Mouse (Mus musculus) myocyte (in vitro differentiated cells): ENCODE data around the gene Ncan. TPM values are rescaled to one million over a fixed set of nuclear protein-coding genes. Genes with fewer than 3 reads are reported as not detected.
A peak's percentile ranks its signal among the peaks of the same experiment; 100 is the strongest.

Experiments used
- H3K27me3 ChIP-seq: one replicate; pipeline ENCODE4 v1.6.1; 2011; ENCODE audit not compliant: control insufficient read depth, insufficient read depth, insufficient read length
- H3K36me3 ChIP-seq: one replicate; pipeline ENCODE4 v1.6.1; 2011; ENCODE audit not compliant: control insufficient read depth, insufficient read depth
- H3K4me2 ChIP-seq: one replicate; pipeline ENCODE4 v1.6.1; 2011; ENCODE audit warnings: low read depth, control low read depth
- H3K4me3 ChIP-seq: one replicate; pipeline ENCODE4 v1.5.1; 2011; ENCODE audit warnings: mild to moderate bottlenecking, control low read depth, moderate library complexity
- H3K79me2 ChIP-seq: one replicate; pipeline ENCODE4 v1.6.1; 2011; ENCODE audit not compliant: control insufficient read depth, insufficient read depth
- H3ac ChIP-seq: one replicate; pipeline ENCODE4 v1.6.1; 2011; ENCODE audit not compliant: control insufficient read depth, insufficient read length
- CEBPB ChIP-seq: IDR thresholded peaks from 2 replicates; pipeline ENCODE4 v1.6.1; 2011; ENCODE audit warnings: mild to moderate bottlenecking, moderate library complexity; ENCODE audit not compliant: poor library complexity, insufficient read depth, severe bottlenecking
- E2F4 ChIP-seq: IDR thresholded peaks from one replicate; pipeline ENCODE4 v1.6.1; 2011; ENCODE audit warnings: mild to moderate bottlenecking, control low read depth, moderate library complexity; ENCODE audit not compliant: insufficient read depth
- MAX ChIP-seq: IDR thresholded peaks from one replicate; pipeline ENCODE4 v1.6.1; 2011; ENCODE audit warnings: low read depth, mild to moderate bottlenecking, control low read depth
- MYOD1 ChIP-seq, 3 experiments: IDR thresholded peaks; one replicate each; pipeline ENCODE4 v1.6.1; 2011; ENCODE audit warnings: control low read depth in 2 of 3, low read depth in 2 of 3, mild to moderate bottlenecking in 2 of 3, moderate library complexity in 1 of 3; ENCODE audit not compliant: insufficient read length in 2 of 3, control insufficient read depth in 1 of 3
- MYOG ChIP-seq, 3 experiments: IDR thresholded peaks; one replicate each; pipeline ENCODE4 v1.6.1; 2011; ENCODE audit warnings: control low read depth in 2 of 3, low read depth in 2 of 3, mild to moderate bottlenecking in 2 of 3; ENCODE audit not compliant: insufficient read length in 2 of 3, control insufficient read depth in 1 of 3, insufficient read depth in 1 of 3
- POLR2A ChIP-seq: IDR thresholded peaks from one replicate; pipeline ENCODE4 v1.6.1; 2011; ENCODE audit warnings: low read depth, mild to moderate bottlenecking, control low read depth, moderate library complexity; ENCODE audit not compliant: insufficient read length
- POLR2AphosphoS2 ChIP-seq: IDR thresholded peaks from one replicate; pipeline ENCODE4 v1.6.1; 2011; ENCODE audit warnings: low read depth, control low read depth; ENCODE audit not compliant: insufficient read length
- REST ChIP-seq: IDR thresholded peaks from one replicate; pipeline ENCODE4 v1.6.1; 2011; ENCODE audit warnings: mild to moderate bottlenecking, control low read depth, moderate library complexity; ENCODE audit not compliant: insufficient read depth, insufficient read length
- SRF ChIP-seq: IDR thresholded peaks from one replicate; pipeline ENCODE4 v1.6.1; 2011; ENCODE audit warnings: low read depth; ENCODE audit not compliant: control insufficient read depth, insufficient read length
- TCF12 ChIP-seq: IDR thresholded peaks from one replicate; pipeline ENCODE4 v1.6.1; 2011; ENCODE audit warnings: mild to moderate bottlenecking, control low read depth; ENCODE audit not compliant: poor library complexity, insufficient read depth, severe bottlenecking
- TCF3 ChIP-seq: IDR thresholded peaks from one replicate; pipeline ENCODE4 v1.6.1; 2011; ENCODE audit warnings: low read depth, control low read depth; ENCODE audit not compliant: insufficient read length
- USF1 ChIP-seq: IDR thresholded peaks from one replicate; pipeline ENCODE4 v1.6.1; 2011; ENCODE audit warnings: low read depth, mild to moderate bottlenecking, control low read depth, moderate library complexity
- polyA plus RNA-seq: library from polyadenylated mRNA; unstranded; fragments of >200 nt; fragmentation: generic; extraction: Trizol; gene quantifications from one replicate; pipeline ENCODE4 v1.2.1, GENCODE M21; 2012; ENCODE audit warnings: missing spikeins

The Ncan gene
- polyA plus RNA-seq, 1 experiment, result not detected

- Histone ChIP-seq H3K27me3 (peaks cover 18% of the 10 kb centered on the region), H3ac (no peak overlapping the region), H3K36me3 (no peaks in the 10 kb centered on the region), H3K79me2 (no peaks in the 10 kb centered on the region), H3K4me3 (no peak overlapping the region), H3K4me2 (peak overlapping the region; percentile 30)
- TF ChIP-seq CEBPB (no peak), MYOG (IDR thresholded peaks at IDR 0.05; ENCODE audit: control insufficient read depth in 1 of 3, insufficient read depth in 1 of 3, insufficient read length in 2 of 3, low read depth in 2 of 3) (no peak), POLR2AphosphoS2 (no peak), MAX (no peak), TCF12 (no peak), E2F4 (no peak), POLR2A (no peak), MYOD1 (IDR thresholded peaks at IDR 0.05; ENCODE audit: control insufficient read depth in 1 of 3, insufficient read length in 2 of 3, low read depth in 2 of 3) (no peak), TCF3 (no peak), REST (no peak), SRF (no peak), USF1 (no peak)
These were observed 27.9 kb downstream of the Ncan start for GRCm38 (mm10) chr8:70092786-70093185.

- H3ac ChIP-seq, result no peak overlapping the region
- H3K4me2 ChIP-seq, result no peak overlapping the region
- no peaks in the 10 kb centered on the region for H3K79me2 ChIP-seq
- H3K4me3 ChIP-seq, result no peak overlapping the region
- H3K27me3 ChIP-seq, result peaks cover 27% of the 10 kb centered on the region
- H3K36me3 ChIP-seq, result no peaks in the 10 kb centered on the region
- no peak for TF ChIP-seq CEBPB
- TF ChIP-seq SRF, result no peak
- no peak for TF ChIP-seq E2F4
- TF ChIP-seq REST, result no peak
- no peak for TF ChIP-seq POLR2A
- TF ChIP-seq TCF12, result no peak
- TF ChIP-seq POLR2AphosphoS2, result no peak
- no peak for TF ChIP-seq MYOG (IDR thresholded peaks at IDR 0.05; ENCODE audit: control insufficient read depth in 1 of 3, insufficient read depth in 1 of 3, insufficient read length in 2 of 3, low read depth in 2 of 3)
- no peak for TF ChIP-seq MAX
- TF ChIP-seq MYOD1 (IDR thresholded peaks at IDR 0.05; ENCODE audit: control insufficient read depth in 1 of 3, insufficient read length in 2 of 3, low read depth in 2 of 3), result no peak
- no peak for TF ChIP-seq USF1
- no peak for TF ChIP-seq TCF3
These were observed 31.2 kb downstream of the Ncan start for GRCm38 (mm10) chr8:70089296-70089960.

DNA sequence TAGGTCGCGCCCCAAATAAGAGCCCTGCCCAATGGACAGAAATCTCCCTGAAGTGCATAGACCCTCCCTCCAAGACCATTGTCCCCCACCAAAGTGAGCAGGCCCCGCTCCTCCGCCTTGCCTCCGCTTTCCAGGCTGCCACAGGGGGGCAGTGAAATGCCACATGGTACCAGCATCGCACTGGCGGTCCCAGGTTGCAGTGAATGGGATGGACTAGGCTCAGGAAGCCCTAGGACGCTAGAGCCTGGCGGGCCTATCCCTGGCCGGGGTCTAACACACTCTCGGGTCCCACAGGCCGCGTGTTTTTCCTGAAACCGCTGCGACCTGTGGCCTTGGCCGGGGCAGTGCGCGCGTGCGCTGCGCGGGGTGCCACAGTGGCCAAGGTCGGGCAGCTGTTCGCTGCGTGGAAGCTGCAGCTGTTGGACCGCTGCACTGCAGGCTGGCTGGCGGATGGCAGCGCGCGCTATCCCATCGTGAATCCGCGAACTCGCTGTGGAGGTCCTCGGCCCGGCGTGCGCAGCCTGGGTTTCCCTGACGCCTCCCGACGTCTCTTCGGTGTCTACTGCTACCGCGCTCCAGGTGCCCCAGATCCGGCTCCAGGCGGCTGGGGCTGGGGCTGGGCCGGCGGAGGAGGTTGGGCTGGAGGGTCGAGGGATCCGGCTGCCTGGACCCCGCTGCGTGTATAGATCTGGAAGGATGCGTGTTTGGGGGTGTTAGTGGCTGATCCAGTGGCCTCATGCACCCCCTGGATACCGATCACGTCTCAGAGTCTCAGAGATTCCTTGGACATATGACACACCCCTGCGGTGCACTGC, 32.6 kb downstream of the Ncan start:
- H3K79me2 ChIP-seq, result no peaks in the 10 kb centered on the region
- H3K27me3 ChIP-seq, result peaks cover 34% of the 10 kb centered on the region
- H3ac ChIP-seq, result no peak overlapping the region
- TF ChIP-seq CEBPB, result no peak
- no peak for TF ChIP-seq TCF12
- TF ChIP-seq TCF3, result no peak
- TF ChIP-seq MYOD1 (IDR thresholded peaks at IDR 0.05; ENCODE audit: control insufficient read depth in 1 of 3, insufficient read length in 2 of 3, low read depth in 2 of 3), result peak in 2 of 3 experiments; percentile 62 to 66
- no peak for TF ChIP-seq E2F4
- TF ChIP-seq POLR2AphosphoS2, result no peak
- TF ChIP-seq USF1, result no peak
- no peak for TF ChIP-seq SRF
- TF ChIP-seq REST, result no peak
- peak in 2 of 3 experiments; percentile 52 to 88 for TF ChIP-seq MYOG (IDR thresholded peaks at IDR 0.05; ENCODE audit: control insufficient read depth in 1 of 3, insufficient read depth in 1 of 3, insufficient read length in 2 of 3, low read depth in 2 of 3)
- TF ChIP-seq POLR2A, result no peak
- H3K4me2 ChIP-seq, result no peak overlapping the region
- H3K4me3 ChIP-seq, result no peak overlapping the region
- H3K36me3 ChIP-seq, result no peaks in the 10 kb centered on the region

- H3K4me2 ChIP-seq, result no peak overlapping the region
- TF ChIP-seq MYOD1 (IDR thresholded peaks at IDR 0.05; ENCODE audit: control insufficient read depth in 1 of 3, insufficient read length in 2 of 3, low read depth in 2 of 3) (no peak), POLR2AphosphoS2 (no peak)
- H3K4me3 ChIP-seq, result no peak overlapping the region
- no peaks in the 10 kb centered on the region for H3K79me2 ChIP-seq
- H3K27me3 ChIP-seq, result peaks cover 34% of the 10 kb centered on the region
- H3ac ChIP-seq, result no peak overlapping the region
- no peaks in the 10 kb centered on the region for H3K36me3 ChIP-seq
These were observed 33.4 kb downstream of the Ncan start for GRCm38 (mm10) chr8:70087237-70087636.
